Mouse (Mus musculus): ENCODE measurements around the gene Maf. TPM values are rescaled to one million over a fixed set of nuclear protein-coding genes. Genes with fewer than 3 reads are reported as not detected.

Gene Maf
- total RNA-seq, 1 experiment, result 1.4 TPM

GRCm38 (mm10) chr8:115741964-115742363, 34.4 kb upstream of the Maf start:
- no peak for TF ChIP-seq ZC3H11A (IDR thresholded peaks at IDR 0.05; ENCODE audit: borderline replicate concordance, low read depth, low read length)
- no peak for TF ChIP-seq ZNF384 (IDR thresholded peaks at IDR 0.05; ENCODE audit: low read depth, low read length)
- no peak for TF ChIP-seq HCFC1 (IDR thresholded peaks at IDR 0.05; ENCODE audit: borderline replicate concordance, insufficient read depth, low read length)
- TF ChIP-seq CHD2 (IDR thresholded peaks at IDR 0.05; ENCODE audit: low read depth, low read length), result no peak
- Histone ChIP-seq H3K9ac (ENCODE audit: insufficient read depth, low read depth, low read length, poor library complexity, severe bottlenecking) (no peak overlapping the region), H3K4me3 (ENCODE audit: insufficient read depth in 1 of 2, low read depth in 1 of 2, low read length in 2 of 2, poor library complexity in 1 of 2, severe bottlenecking in 1 of 2) (no peak overlapping the region), H3K36me3 (ENCODE audit: control insufficient read depth, insufficient read depth, low read length, poor library complexity, severe bottlenecking) (no peaks in the 10 kb centered on the region), H3K4me1 (ENCODE audit: control insufficient read depth in 2 of 2, insufficient read depth in 2 of 2, low read length in 2 of 2, poor library complexity in 1 of 2) (no peaks in the 10 kb centered on the region), H3K27ac (ENCODE audit: insufficient read depth, low read depth, low read length, poor library complexity, severe bottlenecking) (no peak overlapping the region), H3K9me3 (ENCODE audit: control insufficient read depth, insufficient read depth, low read depth, low read length) (no peaks in the 10 kb centered on the region)
- in situ Hi-C loops (cut with MboI; ENCODE audit: low sequenced_read_pairs in 2 of 2, unreplicated experiment in 2 of 2), result no loop called here
- no peak for DNase-seq (ENCODE audit: low read depth, low spot score)

DNA sequence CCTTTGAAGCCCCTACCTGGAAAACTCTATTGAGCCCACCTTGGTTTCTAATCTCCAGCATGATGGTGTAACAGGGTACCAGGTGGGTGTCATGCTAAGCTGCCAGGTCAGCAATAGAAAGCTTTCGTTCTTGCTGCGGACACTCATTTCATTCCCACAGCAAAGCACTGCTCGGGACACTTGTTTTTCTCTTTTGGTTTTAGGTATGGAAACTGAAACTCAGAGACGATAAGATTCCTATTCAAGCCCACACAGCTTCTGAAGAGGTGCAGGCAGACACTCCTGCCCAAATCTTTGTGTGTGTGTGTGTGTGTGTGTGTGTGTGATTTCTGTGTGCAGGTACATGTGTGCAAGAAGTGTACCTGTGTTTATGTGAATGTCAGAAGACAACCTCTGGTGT, 32.2 kb upstream of the Maf start:
- Histone ChIP-seq H3K9me3 (ENCODE audit: control insufficient read depth, insufficient read depth, low read depth, low read length) (no peaks in the 10 kb centered on the region), H3K4me1 (ENCODE audit: control insufficient read depth in 2 of 2, insufficient read depth in 2 of 2, low read length in 2 of 2, poor library complexity in 1 of 2) (no peaks in the 10 kb centered on the region), H3K9ac (ENCODE audit: insufficient read depth, low read depth, low read length, poor library complexity, severe bottlenecking) (no peak overlapping the region), H3K36me3 (ENCODE audit: control insufficient read depth, insufficient read depth, low read length, poor library complexity, severe bottlenecking) (no peaks in the 10 kb centered on the region), H3K4me3 (ENCODE audit: insufficient read depth in 1 of 2, low read depth in 1 of 2, low read length in 2 of 2, poor library complexity in 1 of 2, severe bottlenecking in 1 of 2) (no peak overlapping the region), H3K27ac (ENCODE audit: insufficient read depth, low read depth, low read length, poor library complexity, severe bottlenecking) (no peak overlapping the region)
- DNase-seq (ENCODE audit: low read depth, low spot score), result no peak
- in situ Hi-C loops (cut with MboI; ENCODE audit: low sequenced_read_pairs in 2 of 2, unreplicated experiment in 2 of 2), result no loop called here
- TF ChIP-seq CHD2 (IDR thresholded peaks at IDR 0.05; ENCODE audit: low read depth, low read length) (no peak), ZC3H11A (IDR thresholded peaks at IDR 0.05; ENCODE audit: borderline replicate concordance, low read depth, low read length) (no peak), MAFK (IDR thresholded peaks at IDR 0.05; ENCODE audit: insufficient read depth, low read depth, low read length) (no peak), HCFC1 (IDR thresholded peaks at IDR 0.05; ENCODE audit: borderline replicate concordance, insufficient read depth, low read length) (no peak), ZNF384 (IDR thresholded peaks at IDR 0.05; ENCODE audit: low read depth, low read length) (no peak)

DNA sequence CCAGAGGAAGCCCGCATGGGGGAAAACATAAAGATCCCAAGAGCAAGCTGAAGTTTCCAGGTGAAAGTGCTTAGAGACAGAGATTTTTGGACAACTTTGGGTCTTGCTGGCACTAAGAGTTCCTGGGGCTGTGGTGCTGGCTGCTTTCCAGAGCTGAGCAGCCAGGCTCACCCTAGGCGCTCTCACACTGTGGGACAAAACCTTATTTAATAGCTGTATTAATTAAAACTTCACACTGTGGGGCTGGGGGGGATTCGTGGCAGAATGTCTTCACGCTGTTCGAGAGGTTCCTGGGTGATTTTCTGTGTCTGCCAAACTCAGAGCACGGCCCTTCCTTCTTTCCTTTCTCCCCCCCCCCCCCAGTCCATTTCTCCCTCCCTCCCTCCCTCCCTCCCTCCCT, 24.8 kb upstream of the Maf start:
- Histone ChIP-seq H3K4me3 (ENCODE audit: insufficient read depth in 1 of 2, low read depth in 1 of 2, low read length in 2 of 2, poor library complexity in 1 of 2, severe bottlenecking in 1 of 2) (no peak overlapping the region), H3K4me1 (ENCODE audit: control insufficient read depth in 2 of 2, insufficient read depth in 2 of 2, low read length in 2 of 2, poor library complexity in 1 of 2) (no peaks in the 10 kb centered on the region), H3K36me3 (ENCODE audit: control insufficient read depth, insufficient read depth, low read length, poor library complexity, severe bottlenecking) (no peaks in the 10 kb centered on the region), H3K9me3 (ENCODE audit: control insufficient read depth, insufficient read depth, low read depth, low read length) (no peaks in the 10 kb centered on the region), H3K27ac (ENCODE audit: insufficient read depth, low read depth, low read length, poor library complexity, severe bottlenecking) (no peak overlapping the region), H3K9ac (ENCODE audit: insufficient read depth, low read depth, low read length, poor library complexity, severe bottlenecking) (no peak overlapping the region)
- DNase-seq (ENCODE audit: low read depth, low spot score), result no peak
- in situ Hi-C loops (cut with MboI; ENCODE audit: low sequenced_read_pairs in 2 of 2, unreplicated experiment in 2 of 2), result no loop called here
- TF ChIP-seq MAFK (IDR thresholded peaks at IDR 0.05; ENCODE audit: insufficient read depth, low read depth, low read length) (no peak), ZC3H11A (IDR thresholded peaks at IDR 0.05; ENCODE audit: borderline replicate concordance, low read depth, low read length) (no peak), ZNF384 (IDR thresholded peaks at IDR 0.05; ENCODE audit: low read depth, low read length) (no peak), HCFC1 (IDR thresholded peaks at IDR 0.05; ENCODE audit: borderline replicate concordance, insufficient read depth, low read length) (no peak), CHD2 (IDR thresholded peaks at IDR 0.05; ENCODE audit: low read depth, low read length) (no peak)

DNA sequence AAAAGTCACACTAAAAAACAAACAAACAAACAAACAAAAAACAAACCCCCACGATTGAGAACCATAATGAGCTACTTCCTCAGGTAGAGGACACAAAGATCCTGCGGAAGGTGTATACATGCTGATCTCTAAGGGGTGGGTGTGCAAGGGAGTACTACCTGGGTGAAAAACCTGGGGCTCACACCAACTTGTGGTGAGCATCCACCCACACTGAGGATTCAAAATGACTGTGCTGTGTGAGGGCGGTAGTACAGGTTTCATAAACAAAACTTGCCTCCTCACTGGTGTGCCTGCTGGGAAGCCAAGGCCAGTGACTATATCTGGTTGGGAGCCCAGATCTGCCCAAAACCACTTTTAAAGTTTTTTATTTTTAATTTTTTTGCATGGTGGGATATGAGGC, 19.2 kb upstream of the Maf start:
- no peaks in the 10 kb centered on the region for H3K36me3 ChIP-seq (ENCODE audit: control insufficient read depth, insufficient read depth, low read length, poor library complexity, severe bottlenecking)
- H3K4me1 ChIP-seq (ENCODE audit: control insufficient read depth in 2 of 2, insufficient read depth in 2 of 2, low read length in 2 of 2, poor library complexity in 1 of 2), result no peaks in the 10 kb centered on the region
- TF ChIP-seq MAFK (IDR thresholded peaks at IDR 0.05; ENCODE audit: insufficient read depth, low read depth, low read length) (no peak), CHD2 (IDR thresholded peaks at IDR 0.05; ENCODE audit: low read depth, low read length) (no peak), ZNF384 (IDR thresholded peaks at IDR 0.05; ENCODE audit: low read depth, low read length) (no peak), HCFC1 (IDR thresholded peaks at IDR 0.05; ENCODE audit: borderline replicate concordance, insufficient read depth, low read length) (no peak), ZC3H11A (IDR thresholded peaks at IDR 0.05; ENCODE audit: borderline replicate concordance, low read depth, low read length) (no peak)
- no peak overlapping the region for H3K4me3 ChIP-seq (ENCODE audit: insufficient read depth in 1 of 2, low read depth in 1 of 2, low read length in 2 of 2, poor library complexity in 1 of 2, severe bottlenecking in 1 of 2)
- no peak overlapping the region for H3K27ac ChIP-seq (ENCODE audit: insufficient read depth, low read depth, low read length, poor library complexity, severe bottlenecking)
- no peaks in the 10 kb centered on the region for H3K9me3 ChIP-seq (ENCODE audit: control insufficient read depth, insufficient read depth, low read depth, low read length)
- DNase-seq (ENCODE audit: low read depth, low spot score), result no peak
- in situ Hi-C loops (cut with MboI; ENCODE audit: low sequenced_read_pairs in 2 of 2, unreplicated experiment in 2 of 2), result no loop called here
- H3K9ac ChIP-seq (ENCODE audit: insufficient read depth, low read depth, low read length, poor library complexity, severe bottlenecking), result no peak overlapping the region

GRCm38 (mm10) chr8:115726231-115726630, 18.6 kb upstream of the Maf start:
- no peak for DNase-seq (ENCODE audit: low read depth, low spot score)
- in situ Hi-C loops (cut with MboI; ENCODE audit: low sequenced_read_pairs in 2 of 2, unreplicated experiment in 2 of 2), result no loop called here
- TF ChIP-seq CHD2 (IDR thresholded peaks at IDR 0.05; ENCODE audit: low read depth, low read length) (no peak), ZC3H11A (IDR thresholded peaks at IDR 0.05; ENCODE audit: borderline replicate concordance, low read depth, low read length) (no peak), MAFK (IDR thresholded peaks at IDR 0.05; ENCODE audit: insufficient read depth, low read depth, low read length) (no peak), ZNF384 (IDR thresholded peaks at IDR 0.05; ENCODE audit: low read depth, low read length) (no peak), HCFC1 (IDR thresholded peaks at IDR 0.05; ENCODE audit: borderline replicate concordance, insufficient read depth, low read length) (no peak)
- H3K9me3 ChIP-seq (ENCODE audit: control insufficient read depth, insufficient read depth, low read depth, low read length), result no peaks in the 10 kb centered on the region
- no peak overlapping the region for H3K4me3 ChIP-seq (ENCODE audit: insufficient read depth in 1 of 2, low read depth in 1 of 2, low read length in 2 of 2, poor library complexity in 1 of 2, severe bottlenecking in 1 of 2)
- H3K36me3 ChIP-seq (ENCODE audit: control insufficient read depth, insufficient read depth, low read length, poor library complexity, severe bottlenecking), result no peaks in the 10 kb centered on the region
- no peaks in the 10 kb centered on the region for H3K4me1 ChIP-seq (ENCODE audit: control insufficient read depth in 2 of 2, insufficient read depth in 2 of 2, low read length in 2 of 2, poor library complexity in 1 of 2)
- H3K27ac ChIP-seq (ENCODE audit: insufficient read depth, low read depth, low read length, poor library complexity, severe bottlenecking), result no peak overlapping the region
- H3K9ac ChIP-seq (ENCODE audit: insufficient read depth, low read depth, low read length, poor library complexity, severe bottlenecking), result no peak overlapping the region
